Mouse (Mus musculus) splenic B cell, adult 2 months (primary cell): ENCODE data around the gene Krtap10-4.
"Not testable (repeated sequence)": the region's sequence is repeated elsewhere in the genome, so short reads cannot be mapped to it uniquely, and the experiment has no call there.

ENCODE experiments used
- DNase-seq: peaks from one replicate; pipeline ENCODE4 v3.0.0-alpha.2; 2011; ENCODE audit warnings: low read depth, low spot score
- H3K27me3 ChIP-seq: 2 replicates; pipeline ENCODE4 v1.6.1; 2012; ENCODE audit warnings: mild to moderate bottlenecking, low read length, moderate library complexity, mixed read lengths; ENCODE audit not compliant: control insufficient read depth, poor library complexity, insufficient read depth, severe bottlenecking
- H3K36me3 ChIP-seq: 2 replicates; pipeline ENCODE4 v1.6.1; 2012; ENCODE audit warnings: mild to moderate bottlenecking, low read length, moderate library complexity, mixed read lengths; ENCODE audit not compliant: control insufficient read depth, poor library complexity, insufficient read depth, severe bottlenecking

Krtap10-4 gene

GRCm38 (mm10) chr10:77814382-77814781, 12.5 kb downstream of the Krtap10-4 start, which contains the start of gene Gm2696:
TSS of gene Gm2696 (plus strand) at chr10:77814682.
- no peak for DNase-seq
- Histone ChIP-seq H3K27me3 (no peaks in the 10 kb centered on the region), H3K36me3 (no peaks in the 10 kb centered on the region)

- Histone ChIP-seq H3K27me3 (no peaks in the 10 kb centered on the region), H3K36me3 (no peaks in the 10 kb centered on the region)
- DNase-seq = no peak
Observed at GRCm38 (mm10) chr10:77811743-77812142, 15.2 kb downstream of the Krtap10-4 start, which contains the start of gene Gm9507. TSS of gene Gm9507 (minus strand) at chr10:77811843.

- no peaks in the 10 kb centered on the region for H3K36me3 ChIP-seq
- no peak for DNase-seq
- no peaks in the 10 kb centered on the region for H3K27me3 ChIP-seq
Observed at GRCm38 (mm10) chr10:77804095-77804494, 22.8 kb downstream of the Krtap10-4 start.

- Histone ChIP-seq H3K27me3 (no peaks in the 10 kb centered on the region), H3K36me3 (no peaks in the 10 kb centered on the region)
- no peak for DNase-seq
Observed at GRCm38 (mm10) chr10:77798921-77799508, 27.9 kb downstream of the Krtap10-4 start, which contains the start of gene Gm19668. TSS of gene Gm19668 (minus strand) at chr10:77799133.

GRCm38 (mm10) chr10:77798164-77798920, 28.6 kb downstream of the Krtap10-4 start:
- not testable (repeated sequence) for DNase-seq, H3K27me3 ChIP-seq, H3K36me3 ChIP-seq

- no peaks in the 10 kb centered on the region for H3K36me3 ChIP-seq
- H3K27me3 ChIP-seq = no peaks in the 10 kb centered on the region
- DNase-seq = no peak
Observed at GRCm38 (mm10) chr10:77797677-77798076, 29.2 kb downstream of the Krtap10-4 start.

GRCm38 (mm10) chr10:77794976-77795375, 31.9 kb downstream of the Krtap10-4 start, which contains the start of gene Gm9639:
TSS of gene Gm9639 (minus strand) at chr10:77795076.
- Histone ChIP-seq H3K27me3 (no peaks in the 10 kb centered on the region), H3K36me3 (no peaks in the 10 kb centered on the region)
- DNase-seq = no peak

- no peak for DNase-seq
- no peaks in the 10 kb centered on the region for H3K27me3 ChIP-seq
- no peaks in the 10 kb centered on the region for H3K36me3 ChIP-seq
Observed at GRCm38 (mm10) chr10:77788621-77789020, 38.3 kb downstream of the Krtap10-4 start.

- not testable (repeated sequence) for H3K36me3 ChIP-seq, H3K27me3 ChIP-seq, DNase-seq
Observed at GRCm38 (mm10) chr10:77787876-77788275, 39.0 kb downstream of the Krtap10-4 start, which contains the start of gene Gm7137. TSS of gene Gm7137 (minus strand) at chr10:77788200.

GRCm38 (mm10) chr10:77783396-77783795, 43.5 kb downstream of the Krtap10-4 start:
- not testable (repeated sequence) for H3K27me3 ChIP-seq, DNase-seq, H3K36me3 ChIP-seq

GRCm38 (mm10) chr10:77782442-77782841, 44.5 kb downstream of the Krtap10-4 start, which contains the start of gene Gm3250:
TSS of gene Gm3250 (minus strand) at chr10:77782542.
- not testable (repeated sequence) for H3K27me3 ChIP-seq, H3K36me3 ChIP-seq, DNase-seq

- not testable (repeated sequence) for H3K36me3 ChIP-seq, H3K27me3 ChIP-seq, DNase-seq
Observed at GRCm38 (mm10) chr10:77776844-77777243, 50.1 kb downstream of the Krtap10-4 start, which contains the start of gene Gm7138. TSS of gene Gm7138 (minus strand) at chr10:77776944.
